Mouse (Mus musculus): ENCODE results near the gene Plk3. TPM values are rescaled to one million over a fixed set of nuclear protein-coding genes. Genes with fewer than 3 reads are reported as not detected.
"Not testable (repeated sequence)": the region's sequence is repeated elsewhere in the genome, so short reads cannot be mapped to it uniquely, and the experiment has no call there.

Plk3 gene
- 36.8 and 41.3 TPM in 2 replicates for polyA plus RNA-seq (2016; fragmentation: Nextera tagmentation; extraction: Ambion mirVana)

- peaks cover 27% of the 10 kb centered on the region for H3K36me3 ChIP-seq
- H3K4me3 ChIP-seq: peak within 1 kb of the TSS; percentile 95
- H3K9me3 ChIP-seq (replicated peaks): no peaks in the 10 kb centered on the region
- H3K27me3 ChIP-seq (ENCODE audit: low read depth, poor library complexity, severe bottlenecking): peaks cover 35% of the 10 kb centered on the region
- DNase-seq (ENCODE audit: low spot score): peak; percentile 96
- H3K27ac ChIP-seq (replicated peaks): peak within 1 kb of the TSS; percentile 93
- H3K4me1 ChIP-seq: peaks cover 79% of the 10 kb centered on the region
- 2% methylated on average over 46 of the region's 48 CpGs for WGBS
Observed at GRCm38 (mm10) chr4:117133817-117134600, at the start of gene Plk3. Gene Plk3 (minus strand): TSS chr4:117133963.

DNA sequence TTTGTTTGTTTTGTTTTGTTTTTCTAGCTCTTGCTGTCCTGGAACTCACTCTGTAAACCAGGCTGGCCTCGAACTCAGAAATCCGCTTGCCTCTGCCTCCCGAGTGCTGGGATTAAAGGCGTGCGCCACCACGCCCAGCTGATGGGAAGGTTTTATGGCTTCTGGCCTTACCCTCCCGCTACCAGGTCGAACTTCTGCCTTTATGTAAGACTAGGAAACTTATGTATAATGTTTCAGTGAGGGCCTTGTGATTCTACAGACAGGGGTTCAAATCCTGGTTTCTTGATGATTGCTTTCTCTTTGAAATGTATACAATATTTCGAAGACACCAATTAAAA, 49.0 kb upstream of the Plk3 start:
- Histone ChIP-seq H3K4me3 (peak overlapping the region; percentile 78), H3K27ac (replicated peaks) (peak overlapping the region; percentile 90), H3K4me1 (peaks cover 23% of the 10 kb centered on the region), H3K36me3 (peaks cover 29% of the 10 kb centered on the region)
- not testable (repeated sequence) for DNase-seq (ENCODE audit: low spot score); H3K27me3 ChIP-seq (ENCODE audit: low read depth, poor library complexity, severe bottlenecking); H3K9me3 ChIP-seq (replicated peaks)
- 12% methylated on average over 9 of the region's 9 CpGs for WGBS

GRCm38 (mm10) chr4:117181863-117182758, 48.3 kb upstream of the Plk3 start, which contains the start of gene Kif2c:
Gene Kif2c (minus strand): TSS chr4:117182639.
- Histone ChIP-seq H3K27me3 (ENCODE audit: low read depth, poor library complexity, severe bottlenecking) (no peaks in the 10 kb centered on the region), H3K36me3 (peaks cover 35% of the 10 kb centered on the region), H3K27ac (replicated peaks) (peak within 1 kb of the TSS; percentile 90), H3K9me3 (replicated peaks) (no peaks in the 10 kb centered on the region), H3K4me1 (peaks cover 23% of the 10 kb centered on the region), H3K4me3 (peak within 1 kb of the TSS; percentile 78)
- 1% methylated on average over 42 of the region's 42 CpGs for WGBS
- peak; percentile 90 for DNase-seq (ENCODE audit: low spot score)

- H3K27me3 ChIP-seq (ENCODE audit: low read depth, poor library complexity, severe bottlenecking): no peaks in the 10 kb centered on the region
- no peak for DNase-seq (ENCODE audit: low spot score)
- H3K4me1 ChIP-seq: no peaks in the 10 kb centered on the region
- 91% methylated on average over 5 of the region's 5 CpGs for WGBS
- H3K4me3 ChIP-seq: no peak overlapping the region
- H3K9me3 ChIP-seq (replicated peaks): no peaks in the 10 kb centered on the region
- peaks cover 100% of the 10 kb centered on the region for H3K36me3 ChIP-seq
- H3K27ac ChIP-seq (replicated peaks): no peak overlapping the region
Observed at GRCm38 (mm10) chr4:117169936-117170335, 36.2 kb upstream of the Plk3 start.

DNA sequence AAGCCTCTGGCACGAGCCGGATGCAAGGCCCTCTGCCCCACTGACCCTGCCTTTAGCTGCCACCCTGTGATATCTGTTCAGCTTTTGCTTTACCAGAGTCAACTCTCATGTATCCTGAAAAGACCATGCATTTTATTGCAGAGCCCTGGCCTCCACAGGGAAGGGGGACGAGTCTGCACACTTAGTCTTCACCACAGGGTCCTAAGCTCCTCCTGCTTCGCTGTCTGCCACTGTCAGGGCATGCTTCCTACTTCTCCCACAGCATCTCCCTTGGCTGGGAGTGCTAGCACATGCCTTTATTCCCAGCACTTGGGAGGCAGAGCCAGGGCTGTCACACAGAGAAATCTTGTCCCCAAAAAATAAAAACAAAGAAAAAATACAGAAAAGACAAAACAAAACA, 27.4 kb upstream of the Plk3 start:
- no peaks in the 10 kb centered on the region for H3K9me3 ChIP-seq (replicated peaks)
- 80% methylated on average over 4 of the region's 4 CpGs for WGBS
- no peak overlapping the region for H3K4me3 ChIP-seq
- H3K36me3 ChIP-seq: peaks cover 78% of the 10 kb centered on the region
- no peaks in the 10 kb centered on the region for H3K27me3 ChIP-seq (ENCODE audit: low read depth, poor library complexity, severe bottlenecking)
- no peaks in the 10 kb centered on the region for H3K4me1 ChIP-seq
- DNase-seq (ENCODE audit: low spot score): no peak
- no peak overlapping the region for H3K27ac ChIP-seq (replicated peaks)

GRCm38 (mm10) chr4:117159666-117160065, 25.9 kb upstream of the Plk3 start:
- Histone ChIP-seq H3K27me3 (ENCODE audit: low read depth, poor library complexity, severe bottlenecking) (no peaks in the 10 kb centered on the region), H3K4me1 (peaks cover 7% of the 10 kb centered on the region), H3K9me3 (replicated peaks) (no peaks in the 10 kb centered on the region), H3K4me3 (no peak overlapping the region), H3K27ac (replicated peaks) (no peak overlapping the region), H3K36me3 (peaks cover 70% of the 10 kb centered on the region)
- no peak for DNase-seq (ENCODE audit: low spot score)
- 88% methylated on average over 10 of the region's 10 CpGs for WGBS

GRCm38 (mm10) chr4:117156372-117156771, 22.6 kb upstream of the Plk3 start:
- H3K4me3 ChIP-seq: peak overlapping the region; percentile 98
- H3K36me3 ChIP-seq: peaks cover 69% of the 10 kb centered on the region
- H3K27ac ChIP-seq (replicated peaks): peak overlapping the region; percentile 99
- no peak for DNase-seq (ENCODE audit: low spot score)
- WGBS: 32% methylated on average over 6 of the region's 6 CpGs
- H3K4me1 ChIP-seq: peaks cover 28% of the 10 kb centered on the region
- H3K9me3 ChIP-seq (replicated peaks): no peaks in the 10 kb centered on the region
- H3K27me3 ChIP-seq (ENCODE audit: low read depth, poor library complexity, severe bottlenecking): no peaks in the 10 kb centered on the region

DNA sequence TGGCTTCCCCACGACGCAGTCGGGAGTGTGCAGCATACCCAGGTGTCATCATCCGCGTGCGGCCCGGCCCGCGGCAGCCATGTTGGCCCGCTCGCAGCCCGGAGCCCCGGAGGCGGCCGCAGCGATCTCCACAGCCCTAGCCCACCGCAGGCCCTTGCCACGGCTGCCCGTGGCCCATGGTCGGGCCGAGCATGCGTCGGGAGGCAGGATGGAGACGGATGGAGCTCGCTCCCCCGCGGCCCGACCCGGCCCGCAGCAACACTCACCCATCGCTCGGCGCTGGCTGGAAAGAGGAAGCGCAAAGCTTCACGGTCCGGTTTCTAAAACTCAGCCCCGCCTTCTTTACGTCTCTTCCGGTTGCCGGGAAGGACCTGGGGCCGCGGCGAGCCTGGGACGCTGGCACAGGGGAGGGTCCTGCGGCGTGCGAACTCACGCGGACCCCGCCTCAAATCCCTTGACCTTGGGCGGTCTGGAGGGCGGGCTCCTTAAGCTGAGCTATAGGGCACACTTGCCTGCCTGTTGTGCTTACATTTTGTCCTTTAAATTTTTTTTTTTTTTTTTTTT, 22.1 kb upstream of the Plk3 start, which contains the start of gene Rps8:
Gene Rps8 (minus strand): TSS at position 452 of the 564 bp plus-strand sequence.
- H3K4me1 ChIP-seq: peaks cover 28% of the 10 kb centered on the region
- peaks cover 69% of the 10 kb centered on the region for H3K36me3 ChIP-seq
- under 1% methylated on average over 52 of the region's 52 CpGs for WGBS
- H3K9me3 ChIP-seq (replicated peaks): no peaks in the 10 kb centered on the region
- DNase-seq (ENCODE audit: low spot score): peak; percentile 92
- peak within 1 kb of the TSS; percentile 99 for H3K27ac ChIP-seq (replicated peaks)
- peak within 1 kb of the TSS; percentile 98 for H3K4me3 ChIP-seq
- H3K27me3 ChIP-seq (ENCODE audit: low read depth, poor library complexity, severe bottlenecking): no peaks in the 10 kb centered on the region

DNA sequence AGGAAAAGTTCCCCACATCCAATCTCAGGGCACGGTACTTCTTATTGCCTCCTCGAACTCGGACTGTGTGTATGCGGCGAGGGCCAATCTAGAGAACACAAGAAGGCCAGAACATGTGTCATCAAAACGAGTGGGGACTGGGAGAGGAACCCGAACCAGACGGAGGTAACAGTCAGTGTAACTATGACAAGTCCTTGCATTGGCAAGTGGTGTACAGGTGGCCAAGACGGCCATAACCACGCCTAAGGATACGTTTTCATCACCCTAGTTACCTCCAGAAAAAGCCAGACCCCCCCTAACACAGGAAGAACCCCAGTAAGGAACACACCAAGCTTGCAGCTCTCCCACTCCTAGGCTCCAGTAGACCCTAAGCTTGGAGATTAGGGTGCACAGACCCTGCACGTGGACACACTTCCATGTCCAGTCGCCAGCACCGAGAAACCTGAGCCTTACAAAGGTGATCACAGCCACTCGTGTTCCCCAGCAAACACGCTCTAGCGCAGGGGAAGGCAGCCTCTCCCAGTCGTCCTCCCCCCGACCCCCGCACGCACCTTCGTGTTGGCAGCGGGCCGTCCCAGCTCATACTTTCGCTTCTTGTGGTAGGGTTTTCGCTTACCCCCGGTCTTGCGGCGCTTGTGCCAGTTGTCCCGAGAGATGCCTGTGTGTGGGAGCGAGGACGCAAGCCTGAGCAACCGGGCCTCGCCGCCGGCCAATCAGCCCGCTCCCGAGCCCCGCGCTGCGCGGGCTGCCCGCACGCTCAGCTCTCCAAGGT, 21.4 kb upstream of the Plk3 start:
- Histone ChIP-seq H3K36me3 (peaks cover 69% of the 10 kb centered on the region), H3K4me1 (peaks cover 28% of the 10 kb centered on the region), H3K9me3 (replicated peaks) (no peaks in the 10 kb centered on the region), H3K27ac (replicated peaks) (peak overlapping the region; percentile 99), H3K27me3 (ENCODE audit: low read depth, poor library complexity, severe bottlenecking) (no peaks in the 10 kb centered on the region), H3K4me3 (peak overlapping the region; percentile 98)
- WGBS: 3% methylated on average over 44 of the region's 44 CpGs
- DNase-seq (ENCODE audit: low spot score): no peak

GRCm38 (mm10) chr4:117152714-117153113, 19.0 kb upstream of the Plk3 start:
- no peak for DNase-seq (ENCODE audit: low spot score)
- no peak overlapping the region for H3K27ac ChIP-seq (replicated peaks)
- no peaks in the 10 kb centered on the region for H3K27me3 ChIP-seq (ENCODE audit: low read depth, poor library complexity, severe bottlenecking)
- H3K4me1 ChIP-seq: peaks cover 28% of the 10 kb centered on the region
- H3K36me3 ChIP-seq: peaks cover 74% of the 10 kb centered on the region
- H3K9me3 ChIP-seq (replicated peaks): no peaks in the 10 kb centered on the region
- no peak overlapping the region; the same call in 1 of the 2 replicates for H3K4me3 ChIP-seq
- 87% methylated on average over 5 of the region's 5 CpGs for WGBS

GRCm38 (mm10) chr4:117151416-117151815, 17.7 kb upstream of the Plk3 start:
- Histone ChIP-seq H3K4me3 (no peak overlapping the region), H3K36me3 (peaks cover 77% of the 10 kb centered on the region)
- 73% methylated on average over 1 of the region's 1 CpGs for WGBS

GRCm38 (mm10) chr4:117150212-117150733, 16.5 kb upstream of the Plk3 start:
- H3K4me1 ChIP-seq: peaks cover 28% of the 10 kb centered on the region
- H3K9me3 ChIP-seq (replicated peaks): no peaks in the 10 kb centered on the region
- no peak overlapping the region for H3K27ac ChIP-seq (replicated peaks)
- whole genome bisulfite sequencing: 89% methylated on average over 6 of the region's 6 CpGs
- H3K4me3 ChIP-seq: no peak overlapping the region
- DNase-seq (ENCODE audit: low spot score): no peak
- H3K36me3 ChIP-seq: peaks cover 75% of the 10 kb centered on the region
- no peaks in the 10 kb centered on the region for H3K27me3 ChIP-seq (ENCODE audit: low read depth, poor library complexity, severe bottlenecking)

More at GRCm38 (mm10) chr4:117151416-117151815, 17.7 kb upstream of the Plk3 start:
- Histone ChIP-seq H3K27ac (replicated peaks) (no peak overlapping the region), H3K9me3 (replicated peaks) (no peaks in the 10 kb centered on the region), H3K27me3 (ENCODE audit: low read depth, poor library complexity, severe bottlenecking) (no peaks in the 10 kb centered on the region), H3K4me1 (peaks cover 28% of the 10 kb centered on the region)
- no peak for DNase-seq (ENCODE audit: low spot score)
